In the genomic region with DNA sequence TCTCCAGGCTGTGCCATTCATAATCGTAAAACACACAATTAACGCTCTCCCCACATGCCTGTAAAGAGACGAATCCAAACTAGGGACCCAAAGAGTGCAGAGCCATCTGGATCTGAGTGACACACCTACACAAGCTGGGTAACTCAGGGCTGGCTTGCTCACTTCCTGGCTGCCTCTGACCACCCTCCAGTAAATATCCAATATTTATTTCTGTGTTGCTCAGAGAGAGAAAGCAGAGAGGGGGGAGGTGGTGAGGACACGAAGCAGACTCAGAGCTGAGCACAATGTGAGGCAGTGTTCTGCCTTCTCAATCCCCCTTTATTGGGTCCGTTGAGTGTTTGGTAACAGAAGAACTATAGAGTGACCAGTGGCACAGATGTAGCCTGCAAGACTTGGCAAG, we compare ENCODE assay signal across 13 mouse cellular contexts.
DNase-seq lines count a peak whose midpoint lies in the region; ATAC-seq and TF ChIP-seq lines count a peak whose summit lies in the region.
"Had no signal": no experiment of that assay in that cellular context is flagged by ENCODE, and none has a peak within 500 bp of the region (broad histone marks: within the 10 kb centered on the region; RNA-seq: fewer than 3 reads in every experiment).

No protein-coding gene starts in this region.

- no peak overlapping the region for H3K9ac ChIP-seq in forebrain, embryonic 15.5 days (replicated peaks)
- no peak overlapping the region for H3K9ac ChIP-seq in limb, embryonic 11.5 days (ENCODE audit: low read length)

- H3K4me2 ChIP-seq in forebrain, embryonic 15.5 days (replicated peaks), result no peak overlapping the region
- no peak overlapping the region for H3K4me2 ChIP-seq in limb, embryonic 11.5 days (ENCODE audit: low read depth, severe bottlenecking)
- H3K4me2 ChIP-seq: liver, embryonic 11.5 days had no signal

- H3K27me3 ChIP-seq in forebrain, embryonic 15.5 days, result no peaks in the 10 kb centered on the region
- H3K27me3 ChIP-seq in limb, embryonic 11.5 days (ENCODE audit: control insufficient read depth, insufficient read depth, low read length), result no peaks in the 10 kb centered on the region
- H3K27me3 ChIP-seq: CH12.LX had no signal

- no peaks in the 10 kb centered on the region for H3K9me3 ChIP-seq in forebrain, embryonic 15.5 days
- no peaks in the 10 kb centered on the region for H3K9me3 ChIP-seq in limb, embryonic 11.5 days (ENCODE audit: control insufficient read depth, low read length)

- ATAC-seq in forebrain, embryonic 15.5 days (replicated peaks), result peak; percentile 59; the same call in 1 of the 2 replicates
- peak; percentile 61 for ATAC-seq in limb, embryonic 11.5 days (ENCODE audit: insufficient number of reproducible peaks, low FRiP score, low TSS enrichment, low read depth)
- no peak for ATAC-seq in activated CD4-positive, CD25-positive, alpha-beta regulatory T cell, adult 4 months

- WGBS in forebrain, embryonic 15.5 days, result 34% methylated on average over 5 of the region's 5 CpGs
- 31% methylated on average over 5 of the region's 5 CpGs for WGBS in limb, embryonic 11.5 days

- peak in 1 of 2 experiments; percentile 31 for DNase-seq in layer of hippocampus, adult 2 months (ENCODE audit: low spot score in 2 of 2)
- DNase-seq in layer of hippocampus, postnatal 10 days (ENCODE audit: low spot score in 2 of 2), result no peak
- peak; percentile 49 for DNase-seq in Muller cell, postnatal 12 days (ENCODE audit: inconsistent ontology term)
- peak; percentile 59 for DNase-seq in limb, embryonic 11.5 days (ENCODE audit: low spot score)
- DNase-seq in urinary bladder, adult 2 months (ENCODE audit: low spot score), result no peak
- DNase-seq: cerebellum, postnatal 14 days; heart, postnatal 36 days; kidney, postnatal 14 days had no signal

- peaks cover 67% of the 10 kb centered on the region for H3K4me1 ChIP-seq in forebrain, embryonic 15.5 days
- H3K4me1 ChIP-seq in limb, embryonic 11.5 days (ENCODE audit: control insufficient read depth, insufficient read depth, low read length), result peaks cover 46% of the 10 kb centered on the region

- H3K27ac ChIP-seq in layer of hippocampus, adult 2 months, result peak overlapping the region; percentile 43; the same call in 1 of the 2 replicates
- H3K27ac ChIP-seq in forebrain, embryonic 15.5 days (replicated peaks), result peak overlapping the region; percentile 56
- peak overlapping the region; percentile 57 for H3K27ac ChIP-seq in limb, embryonic 11.5 days (replicated peaks; ENCODE audit: low read depth, low read length)
- H3K27ac ChIP-seq: macrophage had no signal

- no peak overlapping the region for H3K4me3 ChIP-seq in layer of hippocampus, adult 2 months
- H3K4me3 ChIP-seq in forebrain, embryonic 15.5 days, result no peak overlapping the region
- H3K4me3 ChIP-seq in limb, embryonic 11.5 days (ENCODE audit: low read depth, low read length), result no peak overlapping the region

- TF ChIP-seq CTCF in layer of hippocampus, adult 2 months (conservative IDR thresholded peaks at IDR 0.05), result no peak

- no peaks in the 10 kb centered on the region for H3K36me3 ChIP-seq in forebrain, embryonic 15.5 days
- H3K36me3 ChIP-seq in limb, embryonic 11.5 days (ENCODE audit: control insufficient read depth, insufficient read depth, low read length), result no peaks in the 10 kb centered on the region

Comparison
In these comparisons a context has a peak if more than half of its experiments do, and no peak if none do; other contexts are left out.
1. DNase-seq: peak in Muller cell, postnatal 12 days (single experiment) and limb, embryonic 11.5 days (single experiment); none in layer of hippocampus, postnatal 10 days (0 of 2) and urinary bladder, adult 2 months (single experiment).
2. Peak in every context shown above with its lines, with median percentiles within 50 percentile points of each other: H3K27ac ChIP-seq.